Mouse (Mus musculus) granulocyte monocyte progenitor cell, adult 5-6 weeks (primary cell): Measurements from ENCODE around the gene Usp49. TPM values are rescaled to one million over a fixed set of nuclear protein-coding genes. Genes with fewer than 3 reads are reported as not detected.
A peak's percentile ranks its signal among the peaks of the same experiment; 100 is the strongest.

Source experiments
- ATAC-seq: replicated peaks from 2 replicates; pipeline ENCODE4 v1.8.0; 2016; ENCODE audit warnings: mild to moderate bottlenecking, moderate TSS enrichment, inconsistent platforms; ENCODE audit not compliant: poor library complexity, severe bottlenecking
- total RNA-seq, 2 experiments: library from RNA; stranded (forward) in 1 of 2; stranded (reverse) in 1 of 2; fragments of 200-712, 200-1000 nt in 1 of 2; fragments of >200 nt in 1 of 2; fragmentation: Nextera tagmentation in 1 of 2; gene quantifications; 2 replicates each; pipeline ENCODE4 v1.2.3; 2014 to 2017

Usp49 gene
- total RNA-seq, 2 experiments from 2014 or later, result 1.5 to 4.1 TPM

DNA sequence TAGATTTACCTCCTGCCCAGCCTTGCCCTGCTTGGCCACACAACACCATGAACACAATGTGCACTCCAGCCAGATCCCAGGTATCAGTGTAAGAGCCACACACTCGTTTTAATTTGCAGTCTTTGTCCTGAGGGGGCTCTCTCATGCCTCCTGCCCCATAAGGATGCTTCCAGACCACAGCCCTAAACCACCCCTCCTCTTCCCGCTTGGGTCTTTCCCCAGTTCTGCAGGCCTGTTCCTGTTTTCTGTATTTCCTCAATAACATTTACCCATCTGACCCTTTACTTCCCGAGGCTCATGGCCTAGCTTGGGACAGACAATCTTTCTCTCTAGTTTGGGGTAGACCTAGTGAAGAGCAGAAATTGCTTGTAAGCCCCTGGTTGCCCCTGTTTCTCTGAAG, 84.5 kb downstream of the Usp49 start:
- ATAC-seq, result peak; percentile 83

DNA sequence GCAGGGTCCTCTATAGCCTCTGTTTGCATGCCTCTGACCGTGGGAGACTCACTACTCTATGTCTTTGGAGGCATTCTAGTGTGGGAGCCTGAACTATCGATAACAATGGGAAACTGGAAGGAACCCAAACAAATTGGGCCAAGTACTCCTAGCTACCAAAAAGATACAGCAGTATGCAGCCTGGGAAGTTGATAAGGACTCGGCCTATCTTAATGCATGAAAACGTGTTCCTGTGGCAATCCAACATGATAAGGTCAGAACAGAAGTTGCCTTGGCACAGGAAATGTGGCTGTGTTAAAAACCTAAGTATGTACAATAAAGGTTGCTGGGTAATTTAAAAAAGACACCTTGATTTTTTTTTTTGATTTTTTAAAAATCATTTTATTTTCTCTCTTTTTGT, 90.7 kb downstream of the Usp49 start:
- ATAC-seq, result no peak

DNA sequence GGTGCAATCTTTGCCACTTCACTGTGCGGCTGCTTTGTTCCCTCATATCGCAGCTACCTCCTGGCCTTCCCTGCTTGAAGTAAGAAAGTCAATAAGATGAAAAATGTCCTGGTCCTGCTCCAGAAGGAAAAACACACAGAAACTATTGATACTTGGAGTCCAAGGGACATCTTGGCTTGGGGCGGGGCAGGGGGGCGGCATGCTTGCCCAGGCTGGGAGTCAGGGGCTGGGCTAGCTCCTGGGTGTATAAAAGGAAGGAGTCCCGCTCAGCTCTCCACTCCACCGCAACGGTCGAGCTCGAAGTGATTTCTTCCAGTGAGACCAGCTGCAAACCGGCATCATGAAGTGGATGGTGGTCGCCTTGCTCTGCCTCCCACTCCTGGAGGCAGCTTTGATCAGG, 96.1 kb downstream of the Usp49 start, which contains the start of gene Pgc:
Gene Pgc, plus strand, starts transcription at position 277 of the 400 bp plus-strand sequence.
- no peak for ATAC-seq

DNA sequence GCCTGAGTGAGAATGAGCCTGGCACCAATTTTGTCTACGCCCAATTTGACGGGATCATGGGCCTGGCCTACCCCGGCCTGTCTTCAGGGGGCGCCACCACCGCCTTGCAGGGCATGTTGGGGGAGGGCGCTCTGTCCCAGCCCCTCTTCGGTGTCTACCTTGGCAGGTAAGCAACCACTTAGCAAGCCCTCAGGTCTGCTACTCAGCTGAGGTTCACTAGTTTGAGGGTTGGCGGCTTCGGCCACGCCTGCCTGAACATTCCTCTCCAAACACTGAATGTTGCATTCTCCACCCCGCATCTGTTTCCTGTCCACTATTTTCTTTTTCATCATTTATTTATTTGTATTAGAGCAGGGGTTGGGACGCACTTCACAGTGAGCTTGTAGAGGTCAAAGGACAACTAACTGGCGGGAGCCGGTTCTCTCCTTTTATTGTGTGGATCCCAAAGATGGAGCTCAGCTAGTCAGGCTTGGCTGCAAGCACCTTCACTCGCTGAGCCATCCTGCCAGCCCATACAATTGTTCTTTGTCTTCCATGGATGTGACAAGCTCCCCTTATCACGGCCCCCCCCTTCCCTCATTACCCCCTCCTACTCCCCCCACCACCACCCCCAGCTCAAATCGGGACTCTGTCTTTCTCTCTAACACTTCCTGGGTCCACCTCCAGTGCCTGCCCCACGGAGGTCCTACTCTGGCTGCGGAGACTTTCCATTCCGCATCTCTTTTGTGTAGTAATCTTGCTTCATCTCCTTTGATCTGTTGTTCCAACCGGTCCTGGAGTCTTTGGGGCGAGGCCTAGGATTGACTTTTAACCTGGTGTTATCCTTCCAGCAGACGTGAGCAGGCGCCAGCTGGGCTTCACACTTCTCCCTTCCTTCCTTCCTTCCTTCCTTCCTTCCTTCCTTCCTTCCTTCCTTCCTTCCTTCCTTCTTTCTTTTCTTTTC, 100.4 kb downstream of the Usp49 start:
- no peak for ATAC-seq

DNA sequence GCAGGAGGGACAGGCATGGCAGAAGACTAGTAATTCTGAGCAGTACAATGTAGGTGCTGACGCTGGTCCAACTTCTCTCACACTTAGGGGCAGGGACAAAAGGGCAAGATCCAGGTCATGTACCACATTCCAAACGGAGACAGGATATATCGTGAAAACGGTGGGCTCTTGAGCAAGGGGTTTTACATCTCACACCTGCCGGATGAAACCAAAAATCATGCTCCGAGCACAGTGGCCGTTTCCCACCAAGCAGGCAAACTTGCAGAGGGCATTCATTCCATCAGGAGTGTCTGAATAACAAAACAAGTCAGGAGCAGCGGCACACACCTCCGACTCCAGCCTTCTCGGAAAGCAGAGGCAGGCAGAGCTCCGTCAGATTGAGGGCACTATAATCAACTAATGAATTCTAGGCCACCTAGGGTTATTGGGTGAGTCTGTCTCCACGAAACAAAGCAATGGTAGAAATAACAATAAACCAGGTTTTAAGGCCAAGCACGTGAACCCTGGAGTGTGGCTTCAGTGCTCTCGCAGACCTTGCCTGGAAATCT, 105.1 kb downstream of the Usp49 start:
- no peak for ATAC-seq

Other genes starting within 250 kb of the Usp49 start
- 0.47 and 0.80 TPM in 2 replicates for gene Guca1b, start 245.3 kb upstream of the Usp49 start, total RNA-seq (2014; fragmentation: Nextera tagmentation)
- 0.43 TPM in 1 of 2 replicates, not detected in the other for gene Guca1b, start 245.3 kb upstream of the Usp49 start, total RNA-seq (2017)
- gene Guca1a, start 230.1 kb upstream of the Usp49 start, total RNA-seq (2014; fragmentation: Nextera tagmentation), result 5.3 and 6.4 TPM in 2 replicates
- 6.3 and 6.7 TPM in 2 replicates for gene Guca1a, start 230.1 kb upstream of the Usp49 start, total RNA-seq (2017)
- gene AI661453, start 194.1 kb upstream of the Usp49 start, total RNA-seq (2014; fragmentation: Nextera tagmentation), result 1.8 and 4.3 TPM in 2 replicates
- gene AI661453, start 194.1 kb upstream of the Usp49 start, total RNA-seq (2017), result 0.34 and 0.62 TPM in 2 replicates
- not detected in 2 replicates for gene 1700001C19Rik, start 193.3 kb upstream of the Usp49 start, total RNA-seq (2014; fragmentation: Nextera tagmentation)
- gene 1700001C19Rik, start 193.3 kb upstream of the Usp49 start, total RNA-seq (2017), result 1.9 TPM in 1 of 2 replicates, not detected in the other
- gene Taf8, start 128.4 kb upstream of the Usp49 start, total RNA-seq (2014; fragmentation: Nextera tagmentation), result 13.9 and 23.8 TPM in 2 replicates
- 34.7 and 40.9 TPM in 2 replicates for gene Taf8, start 128.4 kb upstream of the Usp49 start, total RNA-seq (2017)
- gene Ccnd3, start 125.6 kb upstream of the Usp49 start, total RNA-seq (2014; fragmentation: Nextera tagmentation), result 99.8 and 128 TPM in 2 replicates
- gene Ccnd3, start 125.6 kb upstream of the Usp49 start, total RNA-seq (2017), result 35.5 and 35.9 TPM in 2 replicates
- gene Bysl, start 19.2 kb upstream of the Usp49 start, total RNA-seq (2014; fragmentation: Nextera tagmentation), result 16.2 and 17.8 TPM in 2 replicates
- 12.6 and 16.0 TPM in 2 replicates for gene Bysl, start 19.2 kb upstream of the Usp49 start, total RNA-seq (2017)
- 26.3 and 36.3 TPM in 2 replicates for gene Med20, start 19.1 kb upstream of the Usp49 start, total RNA-seq (2014; fragmentation: Nextera tagmentation)
- gene Med20, start 19.1 kb upstream of the Usp49 start, total RNA-seq (2017), result 25.0 and 29.5 TPM in 2 replicates
- gene Gm20517, start 19.1 kb upstream of the Usp49 start, total RNA-seq (2014; fragmentation: Nextera tagmentation), result 0.41 and 2.2 TPM in 2 replicates
- 2.5 and 3.1 TPM in 2 replicates for gene Gm20517, start 19.1 kb upstream of the Usp49 start, total RNA-seq (2017)
- 315 and 346 TPM in 2 replicates for gene Tomm6, start 57.7 kb downstream of the Usp49 start, total RNA-seq (2014; fragmentation: Nextera tagmentation)
- gene Tomm6, start 57.7 kb downstream of the Usp49 start, total RNA-seq (2017), result 46.0 and 46.4 TPM in 2 replicates
- 0.15 TPM in 1 of 2 replicates, not detected in the other for gene Frs3, start 58.3 kb downstream of the Usp49 start, total RNA-seq (2014; fragmentation: Nextera tagmentation)
- 0.22 TPM in 1 of 2 replicates, not detected in the other for gene Frs3, start 58.3 kb downstream of the Usp49 start, total RNA-seq (2017)
- gene Gm21981, start 63.8 kb downstream of the Usp49 start, total RNA-seq (2014; fragmentation: Nextera tagmentation), result not detected in 2 replicates
- 1.0 TPM in 1 of 2 replicates, not detected in the other for gene Gm21981, start 63.8 kb downstream of the Usp49 start, total RNA-seq (2017)
- gene Prickle4, start 64.0 kb downstream of the Usp49 start, total RNA-seq (2014; fragmentation: Nextera tagmentation), result not detected in 2 replicates
- gene Prickle4, start 64.0 kb downstream of the Usp49 start, total RNA-seq (2017), result 0.62 TPM in 1 of 2 replicates, not detected in the other
- gene Pgc, start 96.2 kb downstream of the Usp49 start, total RNA-seq (2014; fragmentation: Nextera tagmentation), result not detected in 2 replicates
- gene Pgc, start 96.2 kb downstream of the Usp49 start, total RNA-seq (2017), result not detected in 2 replicates
- gene Tfeb, start 106.3 kb downstream of the Usp49 start, total RNA-seq (2014; fragmentation: Nextera tagmentation), result 6.7 and 9.4 TPM in 2 replicates
- gene Tfeb, start 106.3 kb downstream of the Usp49 start, total RNA-seq (2017), result 6.9 and 7.8 TPM in 2 replicates
- gene Mdfi, start 204.0 kb downstream of the Usp49 start, total RNA-seq (2014; fragmentation: Nextera tagmentation), result 3.7 and 5.5 TPM in 2 replicates
- gene Mdfi, start 204.0 kb downstream of the Usp49 start, total RNA-seq (2017), result 2.7 and 4.9 TPM in 2 replicates